Mouse (Mus musculus) neural tube, embryonic 12.5 days (tissue): ENCODE data around the gene Gabrr2. TPM values are rescaled to one million over a fixed set of nuclear protein-coding genes. Genes with fewer than 3 reads are reported as not detected.
"Not testable (repeated sequence)": the region's sequence is repeated elsewhere in the genome, so short reads cannot be mapped to it uniquely, and the experiment has no call there.

Experiments
- ATAC-seq: fragments of 200-750 bp; cut with Nextera tagmentation; 2 replicates; pipeline ENCODE4 v1.8.0; 2017; ENCODE audit warnings: low read depth, mild to moderate bottlenecking, moderate TSS enrichment, moderate library complexity; ENCODE audit not compliant: low FRiP score
- H3K27ac ChIP-seq: fragments of 300-500 bp; sonication (generic); 2 replicates; pipeline ENCODE4 v1.5.1; 2016
- H3K27me3 ChIP-seq: fragments of 300-500 bp; sonication (generic); replicated peaks from 2 replicates; pipeline ENCODE4 v1.6.1; 2016; ENCODE audit warnings: mild to moderate bottlenecking
- H3K36me3 ChIP-seq: fragments of 300-500 bp; sonication (generic); 2 replicates; pipeline ENCODE4 v1.6.1; 2016; ENCODE audit warnings: mild to moderate bottlenecking
- H3K4me1 ChIP-seq: fragments of 300-500 bp; sonication (generic); 2 replicates; pipeline ENCODE4 v1.6.1; 2016
- H3K4me2 ChIP-seq: fragments of 300-500 bp; sonication (generic); replicated peaks from 2 replicates; pipeline ENCODE4 v1.6.1; 2016; ENCODE audit warnings: mild to moderate bottlenecking
- H3K4me3 ChIP-seq: fragments of 300-500 bp; sonication (generic); 2 replicates; pipeline ENCODE4 v1.5.1; 2016
- H3K9ac ChIP-seq: fragments of 300-500 bp; sonication (generic); 2 replicates; pipeline ENCODE4 v1.6.1; 2016; ENCODE audit warnings: mild to moderate bottlenecking
- H3K9me3 ChIP-seq: fragments of 300-500 bp; sonication (generic); 2 replicates; pipeline ENCODE4 v1.6.1; 2016; ENCODE audit warnings: mild to moderate bottlenecking
- WGBS: fragments of 180-500 bp; shearing (Covaris S2); methylation state at CpG from one replicate; pipeline ENCODE4 v1.1.7; 2016; 5-methylcytosine and 5-hydroxymethylcytosine counted together
- polyA plus RNA-seq: library from polyadenylated mRNA; unstranded; fragments of >200 nt; fragmentation: Nextera tagmentation; extraction: Ambion mirVana; gene quantifications from 2 replicates; pipeline ENCODE4 v1.2.1, GENCODE M21; 2016

The Gabrr2 gene
- polyA plus RNA-seq, 1 experiment from 2014 or later, result 0.37 TPM

DNA sequence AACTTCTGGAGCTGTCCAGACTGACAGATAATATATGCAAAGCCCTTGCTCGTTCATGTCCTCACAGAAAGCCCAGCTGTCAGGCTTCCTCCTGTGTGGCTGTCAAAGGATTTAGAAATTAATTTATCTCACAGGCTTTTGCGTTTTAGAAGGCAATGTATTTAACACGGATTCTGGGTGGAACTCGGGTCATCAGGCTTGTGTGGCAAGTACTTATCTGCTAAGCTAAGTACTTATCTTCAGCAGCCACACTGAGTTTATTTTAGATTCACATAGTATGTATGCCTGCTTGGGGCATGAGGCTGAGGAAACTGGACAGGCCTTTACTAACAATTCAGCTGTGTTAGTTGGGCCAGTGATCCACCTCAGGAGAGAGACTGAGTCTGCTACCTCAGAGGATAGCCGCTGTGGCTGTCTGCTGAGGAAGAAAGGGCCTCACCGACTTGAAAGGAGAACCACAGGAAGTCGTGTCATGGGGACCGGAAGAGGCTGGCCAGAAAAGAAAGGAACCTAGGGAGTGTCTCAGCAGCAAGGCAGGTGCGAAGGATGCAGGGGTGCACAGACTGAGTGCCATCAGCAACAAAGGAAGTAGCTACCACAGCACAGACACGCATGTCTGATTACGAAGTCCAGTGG is 9.8 kb downstream of the Gabrr2 start:
- Histone ChIP-seq H3K4me1 (peaks cover 3% of the 10 kb centered on the region; the same call in 1 of the 2 replicates), H3K27ac (no peak overlapping the region), H3K9me3 (no peaks in the 10 kb centered on the region), H3K4me3 (no peak overlapping the region), H3K4me2 (no peak overlapping the region), H3K36me3 (no peaks in the 10 kb centered on the region), H3K9ac (no peak overlapping the region), H3K27me3 (no peaks in the 10 kb centered on the region)
- 62% methylated on average over 11 of the region's 11 CpGs for WGBS
- no peak for ATAC-seq

- Histone ChIP-seq H3K9me3 (no peaks in the 10 kb centered on the region), H3K27ac (no peak overlapping the region), H3K4me1 (peaks cover 3% of the 10 kb centered on the region; the same call in 1 of the 2 replicates), H3K4me2 (no peak overlapping the region), H3K4me3 (no peak overlapping the region), H3K36me3 (no peaks in the 10 kb centered on the region), H3K27me3 (no peaks in the 10 kb centered on the region), H3K9ac (no peak overlapping the region)
- ATAC-seq, result no peak
- WGBS, result 89% methylated on average over 4 of the region's 4 CpGs
These were observed 11.6 kb downstream of the Gabrr2 start for GRCm38 (mm10) chr4:33074406-33074805.

- Histone ChIP-seq H3K9ac (no peak overlapping the region), H3K4me2 (no peak overlapping the region), H3K27ac (no peak overlapping the region), H3K4me1 (peaks cover 3% of the 10 kb centered on the region; the same call in 1 of the 2 replicates), H3K27me3 (no peaks in the 10 kb centered on the region), H3K36me3 (no peaks in the 10 kb centered on the region), H3K9me3 (no peaks in the 10 kb centered on the region), H3K4me3 (no peak overlapping the region)
- WGBS, result 84% methylated on average over 5 of the region's 5 CpGs
- ATAC-seq, result no peak
These were observed 12.1 kb downstream of the Gabrr2 start for GRCm38 (mm10) chr4:33074851-33075250.

DNA sequence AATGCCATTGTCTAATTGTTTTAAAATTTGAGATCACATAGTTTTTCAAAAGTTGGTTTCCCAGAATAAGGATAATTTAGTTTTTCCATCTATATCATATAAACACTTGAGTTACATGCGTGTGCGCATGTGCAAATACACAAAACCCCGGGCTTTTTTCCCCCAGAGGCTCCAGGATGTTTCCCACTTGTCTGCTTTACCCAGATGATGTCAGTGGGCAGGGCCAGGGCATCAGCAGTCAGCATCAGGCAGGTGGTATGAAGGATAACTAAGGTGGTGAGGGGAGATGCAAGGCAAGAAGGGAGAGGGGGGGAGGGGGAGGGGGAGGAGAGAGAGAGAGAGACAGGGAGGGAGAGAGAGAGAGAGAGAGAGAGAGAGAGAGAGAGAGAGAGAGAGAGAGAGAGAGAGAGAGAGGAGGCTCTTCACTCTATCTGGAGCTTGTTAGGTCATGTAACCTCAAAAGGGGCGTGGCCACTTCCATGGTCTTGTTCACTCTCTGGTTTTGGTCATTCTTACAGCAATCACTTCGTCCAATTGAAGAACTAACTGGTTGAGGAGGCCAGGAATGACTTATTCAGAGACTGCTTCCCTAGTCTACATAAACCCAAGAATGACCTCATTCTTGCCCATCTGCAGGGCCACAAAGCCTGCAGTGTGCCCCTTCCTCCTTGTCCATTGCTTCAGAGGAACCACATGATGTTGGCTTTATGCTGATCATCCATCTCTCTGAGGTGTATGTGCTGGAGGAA is 13.2 kb downstream of the Gabrr2 start:
- ATAC-seq, result no peak
- Histone ChIP-seq H3K9ac (no peak overlapping the region), H3K4me1 (peaks cover 3% of the 10 kb centered on the region; the same call in 1 of the 2 replicates), H3K36me3 (no peaks in the 10 kb centered on the region), H3K4me2 (no peak overlapping the region), H3K4me3 (no peak overlapping the region), H3K27me3 (no peaks in the 10 kb centered on the region), H3K27ac (no peak overlapping the region), H3K9me3 (no peaks in the 10 kb centered on the region)
- 86% methylated on average over 5 of the region's 5 CpGs for WGBS

- no peaks in the 10 kb centered on the region for H3K36me3 ChIP-seq
- no peaks in the 10 kb centered on the region for H3K9me3 ChIP-seq
- H3K9ac ChIP-seq, result no peak overlapping the region
- H3K27ac ChIP-seq, result no peak overlapping the region
- no peak for ATAC-seq
- H3K4me1 ChIP-seq, result peaks cover 3% of the 10 kb centered on the region; the same call in 1 of the 2 replicates
- H3K4me2 ChIP-seq, result no peak overlapping the region
- H3K27me3 ChIP-seq, result no peaks in the 10 kb centered on the region
- no peak overlapping the region for H3K4me3 ChIP-seq
- 81% methylated on average over 11 of the region's 11 CpGs for WGBS
These were observed 14.4 kb downstream of the Gabrr2 start for GRCm38 (mm10) chr4:33077161-33077560.

- Histone ChIP-seq H3K4me3 (no peak overlapping the region), H3K9ac (no peak overlapping the region), H3K36me3 (no peaks in the 10 kb centered on the region), H3K27me3 (no peaks in the 10 kb centered on the region), H3K27ac (no peak overlapping the region), H3K9me3 (no peaks in the 10 kb centered on the region), H3K4me1 (peaks cover 3% of the 10 kb centered on the region; the same call in 1 of the 2 replicates), H3K4me2 (no peak overlapping the region)
- ATAC-seq, result no peak
- WGBS, result 55% methylated on average over 8 of the region's 8 CpGs
These were observed 14.9 kb downstream of the Gabrr2 start for GRCm38 (mm10) chr4:33077724-33078123.

DNA sequence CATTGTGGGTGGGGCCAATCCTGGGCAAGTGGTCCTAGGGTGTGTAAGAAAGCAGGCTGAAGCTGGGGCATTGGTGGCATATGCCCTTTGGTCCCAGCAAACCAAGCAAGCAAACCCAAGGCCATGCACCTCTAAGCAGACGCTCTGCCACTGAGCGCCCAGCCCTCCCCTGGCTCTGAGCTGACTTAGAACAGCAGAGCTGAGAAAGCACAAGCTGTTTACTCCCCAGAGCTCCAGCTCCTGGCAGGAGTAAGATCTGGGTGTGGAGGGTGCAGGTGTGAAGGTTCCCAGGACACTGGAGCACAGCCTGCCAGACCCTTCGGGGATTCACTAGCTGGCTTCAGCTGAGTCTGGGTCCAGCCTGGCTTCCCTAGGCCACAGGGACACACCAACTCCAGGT is 15.7 kb downstream of the Gabrr2 start:
- Histone ChIP-seq H3K9me3 (no peaks in the 10 kb centered on the region), H3K36me3 (no peaks in the 10 kb centered on the region), H3K4me3 (no peak overlapping the region), H3K4me1 (no peaks in the 10 kb centered on the region), H3K4me2 (no peak overlapping the region), H3K27me3 (no peaks in the 10 kb centered on the region), H3K27ac (no peak overlapping the region), H3K9ac (no peak overlapping the region)
- no peak for ATAC-seq
- 89% methylated on average over 3 of the region's 3 CpGs for whole genome bisulfite sequencing

GRCm38 (mm10) chr4:33099118-33099694 is 36.4 kb downstream of the Gabrr2 start:
- 88% methylated on average over 6 of the region's 6 CpGs for WGBS
- no peak for ATAC-seq
- Histone ChIP-seq H3K9me3 (no peaks in the 10 kb centered on the region), H3K27me3 (no peaks in the 10 kb centered on the region), H3K9ac (no peak overlapping the region), H3K4me1 (no peaks in the 10 kb centered on the region), H3K36me3 (no peaks in the 10 kb centered on the region), H3K4me3 (no peak overlapping the region), H3K4me2 (no peak overlapping the region), H3K27ac (no peak overlapping the region)

DNA sequence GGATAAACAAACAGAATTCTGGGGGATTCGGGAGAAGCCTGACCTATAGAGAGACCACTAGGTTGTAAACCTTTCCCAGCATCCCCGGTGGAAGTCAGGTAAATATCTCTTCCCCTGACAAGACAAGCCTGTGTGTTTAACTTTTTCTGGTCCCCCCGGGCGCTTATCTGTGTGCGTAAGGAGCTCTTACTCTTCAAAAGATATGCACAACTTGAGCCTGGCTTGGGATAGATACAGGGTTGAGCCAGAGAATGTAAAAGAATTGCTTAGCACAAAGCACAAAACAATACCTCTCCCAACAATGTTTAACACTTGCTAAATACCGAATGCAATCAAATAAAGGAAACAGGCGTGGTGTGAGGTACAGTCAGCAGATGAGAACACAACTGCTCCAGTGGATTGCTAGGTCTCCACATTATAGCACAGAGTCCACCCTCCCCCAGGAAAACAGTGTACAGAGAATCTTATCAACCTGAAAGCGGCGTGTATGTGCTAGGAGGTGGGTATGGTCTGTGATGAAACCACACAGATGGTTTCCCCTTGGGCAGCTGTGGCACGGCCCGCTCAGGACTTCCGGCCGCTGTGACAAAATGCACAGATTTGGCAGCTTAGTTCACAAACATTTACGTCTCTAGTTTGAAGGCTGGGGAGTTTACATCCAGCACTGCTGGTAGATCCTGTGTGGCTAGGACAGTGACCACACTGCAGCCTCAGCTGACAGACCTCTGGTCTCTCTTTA is 47.1 kb downstream of the Gabrr2 start:
- H3K4me2 ChIP-seq, result no peak overlapping the region
- 94% methylated on average over 14 of the region's 14 CpGs for WGBS
- no peak overlapping the region for H3K27ac ChIP-seq
- no peaks in the 10 kb centered on the region for H3K4me1 ChIP-seq
- H3K27me3 ChIP-seq, result no peaks in the 10 kb centered on the region
- H3K9ac ChIP-seq, result no peak overlapping the region
- H3K9me3 ChIP-seq, result 0 out of 2 replicates have a peak, but pooled peaks cover under 1% of the 10 kb centered on the region
- no peak for ATAC-seq
- no peak overlapping the region for H3K4me3 ChIP-seq
- H3K36me3 ChIP-seq, result no peaks in the 10 kb centered on the region

- 0 out of 2 replicates have a peak, but pooled peaks cover 8% of the 10 kb centered on the region for H3K9me3 ChIP-seq
- H3K36me3 ChIP-seq, result no peaks in the 10 kb centered on the region
- no peak overlapping the region for H3K9ac ChIP-seq
- no peak overlapping the region for H3K4me2 ChIP-seq
- ATAC-seq, result no peak
- 90% methylated on average over 7 of the region's 7 CpGs for WGBS
- no peaks in the 10 kb centered on the region for H3K27me3 ChIP-seq
- no peak overlapping the region for H3K4me3 ChIP-seq
- no peaks in the 10 kb centered on the region for H3K4me1 ChIP-seq
- H3K27ac ChIP-seq, result no peak overlapping the region
These were observed 48.0 kb downstream of the Gabrr2 start for GRCm38 (mm10) chr4:33110845-33111244.

DNA sequence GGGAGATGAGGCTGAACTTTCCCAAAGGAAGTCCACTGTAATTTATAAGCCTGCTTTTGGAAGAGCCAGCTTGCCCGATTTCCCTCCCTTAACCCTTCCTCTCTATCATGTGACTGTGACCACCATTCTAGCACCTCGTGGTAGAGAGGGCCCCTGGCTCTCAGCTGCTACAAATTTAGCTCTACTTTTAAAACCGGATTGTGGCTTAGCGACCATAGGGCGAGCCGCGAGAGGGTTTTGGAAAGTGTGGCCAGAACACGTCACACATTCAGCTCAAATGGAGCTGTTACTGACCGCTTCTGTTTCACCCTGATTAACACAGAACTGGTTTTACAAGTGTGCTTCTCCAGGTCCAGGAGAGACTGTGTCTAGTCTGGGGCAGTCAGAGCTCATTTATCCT is 48.6 kb downstream of the Gabrr2 start:
- Histone ChIP-seq H3K4me3 (no peak overlapping the region), H3K9ac (no peak overlapping the region), H3K9me3 (0 out of 2 replicates have a peak, but pooled peaks cover 8% of the 10 kb centered on the region), H3K4me1 (no peaks in the 10 kb centered on the region), H3K4me2 (no peak overlapping the region), H3K27ac (no peak overlapping the region), H3K36me3 (no peaks in the 10 kb centered on the region), H3K27me3 (no peaks in the 10 kb centered on the region)
- WGBS, result 89% methylated on average over 9 of the region's 9 CpGs
- no peak for ATAC-seq

DNA sequence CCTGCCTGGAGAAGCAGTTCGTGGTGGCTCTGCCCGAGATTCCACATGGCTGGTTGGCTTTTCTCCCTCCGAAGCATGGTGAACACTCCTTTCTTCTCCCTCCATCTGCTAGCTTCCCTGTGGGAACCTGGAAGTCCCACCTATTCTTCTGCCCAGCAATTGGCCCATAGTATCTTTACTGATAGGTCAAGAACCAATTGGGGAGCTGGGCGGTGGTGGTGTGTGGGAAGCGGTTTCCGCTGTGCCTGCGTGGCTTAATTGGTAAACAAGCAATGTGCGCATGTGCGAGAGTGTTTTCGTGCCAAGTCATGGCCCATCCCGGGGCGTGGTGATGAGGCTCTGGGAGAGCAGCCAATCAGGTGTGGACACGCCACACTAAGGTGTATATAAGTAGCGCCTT is 50.1 kb downstream of the Gabrr2 start:
- not testable (repeated sequence) for H3K9me3 ChIP-seq, H3K4me3 ChIP-seq, H3K36me3 ChIP-seq, H3K9ac ChIP-seq, H3K4me1 ChIP-seq, ATAC-seq, H3K4me2 ChIP-seq, H3K27ac ChIP-seq, H3K27me3 ChIP-seq
- WGBS, result 96% methylated on average over 13 of the region's 14 CpGs
